Mouse (Mus musculus) gastrocnemius, postnatal 25 days (tissue): ENCODE measurements around the gene Gm12169. TPM values are rescaled to one million over a fixed set of nuclear protein-coding genes. Genes with fewer than 3 reads are reported as not detected.
"Not testable (repeated sequence)": the region's sequence is repeated elsewhere in the genome, so short reads cannot be mapped to it uniquely, and the experiment has no call there.

Source experiments
- DNase-seq: peaks from one replicate; pipeline ENCODE4 v3.0.0; 2022
- long read RNA-seq, 2 experiments: library from polyadenylated mRNA; stranded (forward); transcript quantifications; one replicate each; pipeline ENCODE4 v2.0.0; 2021
- total RNA-seq, 2 experiments: library from RNA; stranded (reverse); gene quantifications; 1 replicate in 1 of 2; 2 replicates in 1 of 2; pipeline ENCODE4 v1.2.3; 2021

Gene Gm12169
- total RNA-seq = not detected
- long read RNA-seq, experiment 1 = 0 reads
- long read RNA-seq, experiment 2 = 0 reads

- DNase-seq = no peak
Observed at GRCm38 (mm10) chr11:46523912-46524311, at the start of gene Gm12169. TSS of gene Gm12169 (plus strand) at chr11:46524212.

- no peak for DNase-seq
Observed at GRCm38 (mm10) chr11:46474220-46474619, 49.8 kb upstream of the Gm12169 start.

- no peak for DNase-seq
Observed at GRCm38 (mm10) chr11:46479311-46479710, 44.7 kb upstream of the Gm12169 start.

DNA sequence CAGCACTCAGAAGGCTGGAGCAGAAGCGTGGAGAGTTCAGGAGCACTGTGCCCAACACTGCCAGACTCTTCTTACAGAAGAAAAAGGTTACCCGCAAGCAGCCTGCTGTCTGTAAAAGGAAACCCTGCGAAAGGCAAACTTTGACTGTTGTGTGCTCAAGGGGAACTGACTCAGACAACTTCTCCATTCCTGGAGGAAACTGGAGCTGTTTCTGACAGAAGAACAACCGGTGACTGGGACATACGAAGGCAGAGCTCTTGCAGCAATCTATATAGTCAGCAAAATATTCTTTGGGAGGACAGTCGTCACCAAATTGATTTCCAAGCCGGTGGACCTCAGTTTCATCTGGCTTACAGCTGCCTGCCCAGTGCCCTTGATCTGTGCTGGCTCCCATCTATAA is 43.5 kb upstream of the Gm12169 start:
- peak; percentile 5 for DNase-seq

- DNase-seq = no peak
Observed at GRCm38 (mm10) chr11:46488231-46488630, 35.8 kb upstream of the Gm12169 start.

DNA sequence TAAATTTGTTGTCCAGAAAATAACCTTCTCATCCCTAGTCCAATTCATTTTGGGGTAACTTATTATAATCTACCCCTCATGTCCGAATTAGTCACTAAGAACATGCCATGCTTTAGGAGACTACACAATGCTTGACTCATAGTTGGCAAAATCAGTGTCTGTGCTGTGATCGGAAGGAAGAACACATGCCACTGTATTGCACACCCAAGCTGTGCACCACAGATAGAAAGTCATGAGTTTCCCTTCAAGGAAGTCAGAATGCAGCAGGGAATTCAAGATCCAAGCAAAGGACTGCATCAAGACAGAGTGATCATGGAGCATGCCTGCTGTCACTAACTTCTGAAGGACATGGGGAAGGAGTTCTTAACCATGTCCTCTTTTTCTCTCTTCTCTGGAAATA is 35.4 kb upstream of the Gm12169 start:
- DNase-seq = no peak

- no peak for DNase-seq
Observed at GRCm38 (mm10) chr11:46507146-46507545, 16.9 kb upstream of the Gm12169 start.

DNA sequence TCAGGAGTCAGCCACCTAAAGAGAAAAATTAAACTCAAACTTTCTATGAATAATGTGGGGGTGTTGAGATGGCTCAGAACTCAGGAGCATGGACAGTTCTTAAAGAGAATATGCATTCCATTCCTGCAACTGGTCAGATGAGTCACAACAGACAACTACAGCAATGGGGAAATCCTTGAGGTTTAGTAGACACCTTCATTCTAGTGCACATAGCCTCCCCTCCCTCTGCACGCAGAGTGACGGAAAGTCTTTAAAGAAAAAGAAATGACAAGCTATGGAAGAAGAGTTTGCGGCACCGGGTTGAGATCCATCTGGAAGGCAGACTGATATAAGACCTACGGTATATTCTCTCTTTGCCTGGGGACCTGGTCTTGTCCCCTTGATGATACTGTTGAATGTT is 14.1 kb upstream of the Gm12169 start:
- no peak for DNase-seq

DNA sequence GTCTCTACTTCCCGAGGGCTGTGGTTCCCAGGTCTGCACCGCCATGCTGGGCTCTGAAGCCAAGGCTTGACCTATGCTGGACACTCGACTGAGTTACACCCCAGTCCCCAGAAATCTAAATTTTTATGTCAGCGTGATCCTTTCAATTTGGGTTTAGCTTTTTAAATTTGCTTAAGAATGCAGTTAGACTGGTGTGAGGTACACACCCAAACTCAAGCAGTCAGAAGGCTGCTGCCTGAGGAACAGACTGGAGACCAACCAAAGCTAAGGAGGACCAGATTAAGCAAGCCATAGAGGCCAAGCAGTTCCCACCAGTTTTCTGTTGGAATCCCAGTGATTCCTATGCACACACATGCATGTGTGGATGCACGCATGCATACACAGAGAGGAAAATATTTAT is 2.7 kb upstream of the Gm12169 start:
- not testable (repeated sequence) for DNase-seq

DNA sequence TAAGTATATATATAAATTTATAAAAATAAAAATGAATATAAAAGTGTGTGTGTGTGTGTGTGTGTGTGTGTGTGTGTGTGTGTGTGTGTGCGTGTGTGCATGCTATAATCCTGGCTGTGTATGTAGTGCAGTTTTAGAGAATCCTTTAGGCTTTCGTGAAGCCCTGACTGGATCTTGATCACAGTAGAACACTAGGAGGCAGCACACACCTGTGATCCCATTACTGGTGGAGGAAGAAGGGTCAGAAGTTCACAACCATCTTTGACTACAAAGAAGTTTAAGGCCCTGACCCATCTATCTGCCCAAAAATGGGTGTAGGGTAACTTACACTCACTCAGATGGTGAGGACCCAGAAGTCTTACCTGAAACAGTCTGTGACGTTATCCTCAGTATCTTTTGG is 1.3 kb upstream of the Gm12169 start:
- no peak for DNase-seq

DNA sequence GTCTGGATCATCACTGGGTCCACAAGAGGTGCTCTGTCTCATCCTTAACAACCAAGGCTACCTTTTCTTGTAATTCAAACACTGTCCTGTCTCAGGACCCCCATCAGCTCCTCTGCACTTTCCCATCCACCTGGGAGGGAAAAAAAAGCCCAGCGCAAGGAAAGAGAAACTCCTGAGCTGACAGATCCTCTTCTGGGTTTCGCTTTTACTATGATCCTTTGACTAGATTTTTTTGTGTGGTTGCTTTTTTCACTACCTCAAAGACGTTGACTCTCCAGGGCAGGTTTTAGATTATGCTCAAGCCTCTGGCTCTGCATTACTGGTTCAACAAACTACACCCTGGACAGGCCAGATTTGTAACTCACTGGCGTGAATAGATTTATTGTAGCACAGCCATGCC is 6.1 kb downstream of the Gm12169 start:
- DNase-seq = no peak

DNA sequence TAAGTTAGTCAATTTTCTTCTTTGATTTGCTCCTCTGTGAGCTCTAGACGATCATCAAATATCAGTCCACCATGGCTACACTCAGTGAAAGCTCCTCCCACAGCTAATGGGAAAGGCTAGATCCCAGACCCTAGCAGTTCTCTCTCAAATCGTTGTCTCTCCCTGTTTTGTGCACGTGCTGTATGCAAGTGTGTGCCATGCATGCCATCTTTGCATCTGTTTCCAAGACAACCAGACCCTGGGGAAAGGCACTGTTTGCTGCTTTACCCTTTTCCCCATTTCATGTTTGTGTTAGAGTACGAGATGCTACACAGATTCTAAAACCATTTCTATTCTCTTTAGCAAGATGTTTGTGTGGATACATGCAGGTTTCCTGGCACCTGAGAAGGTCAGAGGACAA is 13.0 kb downstream of the Gm12169 start:
- no peak for DNase-seq

- no peak for DNase-seq
Observed at GRCm38 (mm10) chr11:46543530-46543929, 19.5 kb downstream of the Gm12169 start.

DNA sequence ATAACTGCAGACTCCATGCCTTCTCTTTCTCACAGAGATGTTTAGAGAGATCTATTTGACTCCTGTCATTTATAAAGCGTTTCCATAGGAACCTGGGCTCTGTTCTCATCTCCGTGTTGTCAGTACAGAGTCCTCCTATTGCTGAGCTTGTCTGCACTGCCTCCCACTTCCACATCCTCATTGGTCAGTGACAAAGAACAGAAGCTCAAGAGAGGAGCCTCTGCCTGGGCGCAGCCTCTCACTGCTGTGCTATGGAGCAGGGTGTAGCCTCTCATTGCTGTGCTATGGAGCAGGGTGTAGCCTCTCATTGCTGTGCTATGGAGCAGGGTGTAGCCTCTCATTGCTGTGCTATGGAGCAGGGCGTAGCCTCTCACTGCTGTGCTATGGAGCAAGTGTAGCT is 25.7 kb downstream of the Gm12169 start:
- no peak for DNase-seq

DNA sequence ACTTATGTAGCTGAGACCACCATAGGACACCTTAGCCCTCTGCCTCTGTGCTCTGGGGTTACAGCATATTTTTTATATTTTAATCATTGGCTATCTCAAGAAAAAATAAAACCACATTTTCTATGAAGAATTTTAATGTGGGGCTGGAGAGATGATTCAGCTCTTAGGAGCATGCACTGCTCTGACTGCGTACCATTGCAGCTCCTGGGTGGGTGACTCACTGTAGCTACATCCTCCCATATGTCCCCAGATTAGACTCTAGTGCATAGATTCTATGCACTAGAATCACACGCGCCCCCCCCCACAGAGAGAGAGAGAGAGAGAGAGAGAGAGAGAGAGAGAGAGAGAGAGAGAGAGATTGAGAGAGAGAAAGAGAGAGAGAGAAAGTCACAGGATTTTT is 28.7 kb downstream of the Gm12169 start:
- no peak for DNase-seq

DNA sequence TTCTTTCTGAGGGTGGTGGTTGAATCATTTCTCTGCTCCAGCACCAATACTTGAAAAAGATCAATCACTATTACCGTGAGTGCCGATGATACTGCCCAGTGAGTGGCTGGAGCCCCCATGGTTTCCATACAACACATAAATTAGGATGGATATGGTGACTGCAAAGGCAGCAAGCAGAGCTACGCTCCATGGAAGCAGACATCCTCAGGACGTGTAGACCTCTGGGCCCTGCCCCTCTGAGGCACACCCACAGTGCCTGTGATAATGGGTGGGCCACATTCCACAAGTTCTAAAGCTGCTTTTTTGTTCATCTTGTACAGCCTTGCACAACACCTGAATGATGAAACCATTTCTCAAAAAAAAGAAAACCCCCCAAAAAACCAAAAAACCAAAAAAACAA is 37.1 kb downstream of the Gm12169 start:
- no peak for DNase-seq

- DNase-seq = peak; percentile 12
Observed at GRCm38 (mm10) chr11:46564671-46565070, 40.7 kb downstream of the Gm12169 start.

- DNase-seq = no peak
Observed at GRCm38 (mm10) chr11:46565967-46566366, 42.0 kb downstream of the Gm12169 start.

DNA sequence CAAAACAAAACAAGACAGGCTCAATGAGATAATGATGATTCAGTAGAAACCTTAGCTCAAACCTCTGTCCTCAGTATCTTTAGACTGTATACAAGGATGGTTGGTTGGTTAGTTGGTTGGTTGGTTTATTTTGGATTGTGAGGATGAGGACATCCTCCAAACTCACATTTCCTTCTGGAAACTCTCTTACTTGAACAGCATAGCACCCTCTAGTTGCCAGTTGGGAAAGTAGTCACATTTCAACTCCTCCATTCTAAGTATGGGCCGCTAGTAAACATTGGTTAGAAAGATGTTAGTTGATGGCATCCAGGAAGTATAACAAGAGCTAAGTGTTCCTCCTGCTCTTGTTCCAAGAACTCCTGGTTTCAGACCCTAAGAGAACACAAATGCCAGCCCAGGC is 45.1 kb downstream of the Gm12169 start:
- DNase-seq = no peak

DNA sequence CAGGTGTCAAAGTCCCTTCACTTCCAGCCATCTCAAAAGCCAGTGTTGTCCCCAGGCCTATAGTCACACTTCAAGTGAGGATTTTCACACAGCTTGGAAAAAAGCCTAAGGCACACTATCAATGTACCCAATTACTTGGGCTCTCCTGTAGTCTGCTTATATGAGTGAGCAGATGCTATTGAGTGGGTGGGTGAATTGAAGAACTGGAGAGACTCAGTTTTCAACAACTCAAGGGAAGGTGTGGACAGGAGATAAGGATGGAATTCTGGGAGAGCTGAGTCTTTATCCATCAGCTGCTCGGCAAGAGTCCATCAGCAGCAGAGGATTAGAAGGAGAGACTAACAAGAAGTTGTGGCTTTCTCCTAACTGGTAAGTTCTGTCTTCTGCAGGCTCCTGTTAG is 47.3 kb downstream of the Gm12169 start, which contains the start of gene BC053393:
BC053393 (plus strand) TSS at position 210 of the 400 bp plus-strand sequence.
- no peak for DNase-seq

DNA sequence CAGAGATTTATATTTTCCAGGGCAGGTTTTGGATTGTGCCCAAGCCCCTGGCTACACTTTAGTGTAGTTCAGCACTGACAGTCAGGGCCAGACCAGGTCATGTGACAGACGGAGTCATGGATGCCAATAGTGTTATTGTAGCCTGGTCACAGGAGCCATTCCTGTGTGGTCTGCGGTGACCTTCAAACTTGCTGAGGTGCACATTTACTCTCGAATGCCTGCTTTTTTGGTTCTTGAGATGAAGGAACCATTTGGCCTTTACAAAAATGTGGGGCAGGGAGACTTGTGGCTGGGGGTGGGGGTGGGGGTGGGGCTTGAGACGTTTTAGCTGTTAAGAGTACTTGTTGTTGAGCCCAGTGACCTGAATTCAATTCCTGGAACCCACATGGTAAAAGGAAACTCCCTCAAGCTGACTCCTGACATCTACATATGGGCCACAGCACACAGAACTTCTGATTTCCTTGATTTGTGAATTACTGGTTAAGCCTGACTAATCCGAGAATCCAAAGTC is 54.8 kb downstream of the Gm12169 start:
- DNase-seq = no peak

DNA sequence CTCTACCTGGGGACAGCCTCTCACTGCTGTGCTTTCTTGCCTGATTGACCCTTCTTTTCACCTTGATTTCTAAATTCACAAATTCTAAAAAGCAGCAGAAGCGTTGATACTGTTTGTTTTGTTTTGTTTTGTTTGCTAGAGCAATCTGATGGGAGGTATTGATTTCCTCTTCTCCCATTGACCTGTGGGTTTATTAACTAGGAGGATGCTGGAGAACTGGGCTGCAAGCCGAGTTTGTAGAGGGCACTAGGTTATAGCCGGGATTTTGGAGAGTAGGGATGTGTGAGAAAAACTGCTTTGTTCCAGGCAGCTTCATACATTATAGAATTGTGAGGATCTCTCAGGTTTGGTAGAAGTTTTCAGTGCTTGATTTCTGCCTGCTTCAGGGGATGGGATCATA is 56.4 kb downstream of the Gm12169 start:
- no peak for DNase-seq

GRCm38 (mm10) chr11:46582741-46583140 is 58.7 kb downstream of the Gm12169 start:
- DNase-seq = no peak
